Mouse (Mus musculus): ENCODE results near the gene Slc35d2.
"Not testable (repeated sequence)": the region's sequence is repeated elsewhere in the genome, so short reads cannot be mapped to it uniquely, and the experiment has no call there.

Gene Slc35d2

DNA sequence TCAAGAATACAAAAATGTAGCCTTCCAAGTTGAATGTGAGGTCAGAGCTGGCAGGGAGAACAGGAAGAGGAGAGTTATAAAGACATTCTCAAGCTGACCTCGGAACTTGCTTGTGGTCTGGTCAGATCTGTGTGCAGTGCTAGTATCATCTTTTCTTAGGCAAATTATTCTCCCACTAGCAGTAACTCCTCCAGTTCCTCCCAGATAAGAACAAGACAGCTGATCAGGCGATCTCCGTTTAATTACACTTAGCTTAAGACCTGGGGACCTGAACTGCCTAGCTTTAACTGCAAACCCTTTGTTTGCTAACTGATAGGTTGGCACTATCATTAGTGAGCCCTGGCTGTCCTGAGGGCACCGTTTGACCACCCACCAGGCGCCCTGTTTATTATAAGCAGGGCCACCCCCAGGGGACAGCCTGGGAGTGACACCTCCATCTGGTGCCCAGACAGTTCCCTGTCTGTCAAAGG is 20.8 kb downstream of the Slc35d2 start:
- DNase-seq, result peak; percentile 19 to 39

DNA sequence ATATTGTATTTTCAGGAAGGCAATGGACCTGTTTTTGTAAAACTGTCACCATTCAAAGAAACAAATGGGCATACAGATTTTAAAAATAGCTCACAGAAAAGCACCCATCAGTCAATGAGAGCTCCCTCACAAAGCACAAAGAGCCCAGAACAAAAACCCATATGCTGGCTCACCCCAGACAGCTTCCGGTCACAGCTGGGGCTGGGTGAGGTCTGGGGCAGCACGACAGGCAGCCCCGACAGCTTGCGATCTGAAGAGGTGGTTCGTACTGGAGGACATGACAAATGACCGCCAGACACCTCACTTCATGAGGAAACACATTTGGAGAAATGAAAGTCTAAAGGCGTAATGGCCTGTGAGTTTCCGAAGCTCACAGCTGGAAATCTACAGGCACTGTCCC is 21.6 kb downstream of the Slc35d2 start:
- no peak for DNase-seq

DNA sequence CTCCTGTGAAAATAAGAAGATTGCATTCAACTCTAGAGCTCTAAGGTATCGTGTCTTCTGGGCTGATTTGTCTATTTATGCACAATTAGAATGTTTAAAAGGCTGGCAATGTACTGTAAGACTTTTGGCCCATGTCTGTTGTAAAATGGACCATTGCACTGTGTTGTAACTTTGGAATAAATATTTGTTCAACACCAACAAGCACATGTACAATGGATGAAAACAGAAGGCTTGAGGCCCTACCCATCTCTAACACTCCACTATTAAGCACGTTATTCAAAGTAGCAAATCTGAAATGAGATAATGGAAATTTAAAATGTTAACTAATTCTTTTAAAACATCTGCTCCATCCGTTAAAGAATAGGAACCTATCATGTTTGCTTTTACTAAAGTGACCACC is 22.1 kb downstream of the Slc35d2 start:
- no peak for DNase-seq

DNA sequence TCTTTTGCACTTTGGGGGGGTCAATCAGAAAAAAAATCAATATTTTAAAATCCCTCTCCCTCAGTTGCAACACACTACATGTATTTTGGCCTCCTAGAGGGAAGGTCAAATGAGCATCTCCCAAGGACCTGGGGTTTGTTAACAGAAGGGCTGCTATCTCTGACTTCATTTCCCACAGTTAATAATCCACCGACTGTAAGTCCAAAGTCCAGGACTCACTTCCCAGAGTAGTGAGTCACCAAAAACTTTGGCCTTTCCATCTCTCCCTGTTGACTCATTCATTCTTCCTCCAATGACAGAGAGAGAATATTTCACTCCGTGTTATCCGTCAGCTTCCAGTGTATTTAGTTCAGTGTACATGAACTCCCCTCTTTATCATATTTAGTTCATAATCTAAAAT is 23.5 kb downstream of the Slc35d2 start:
- no peak for DNase-seq

DNA sequence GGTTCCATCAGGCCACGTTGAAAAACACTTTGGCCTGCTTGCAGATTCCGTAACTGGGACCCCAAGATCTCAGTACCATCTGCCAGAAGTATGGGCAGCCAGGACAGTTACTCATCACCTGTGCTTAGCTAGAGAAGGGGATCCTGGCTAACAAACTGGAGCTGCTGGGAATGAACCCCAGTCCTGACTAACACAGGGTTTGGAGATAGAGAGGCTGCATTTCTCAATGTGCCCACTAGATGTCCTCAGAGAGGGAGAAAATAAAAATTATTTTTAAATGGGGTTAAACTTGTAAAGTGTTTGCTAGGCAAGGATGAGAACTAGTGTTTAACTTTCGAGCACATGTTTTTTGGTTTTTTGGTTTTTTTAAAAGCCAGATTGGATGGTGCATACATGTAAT is 29.0 kb downstream of the Slc35d2 start:
- DNase-seq, result peak; percentile 13 to 54

DNA sequence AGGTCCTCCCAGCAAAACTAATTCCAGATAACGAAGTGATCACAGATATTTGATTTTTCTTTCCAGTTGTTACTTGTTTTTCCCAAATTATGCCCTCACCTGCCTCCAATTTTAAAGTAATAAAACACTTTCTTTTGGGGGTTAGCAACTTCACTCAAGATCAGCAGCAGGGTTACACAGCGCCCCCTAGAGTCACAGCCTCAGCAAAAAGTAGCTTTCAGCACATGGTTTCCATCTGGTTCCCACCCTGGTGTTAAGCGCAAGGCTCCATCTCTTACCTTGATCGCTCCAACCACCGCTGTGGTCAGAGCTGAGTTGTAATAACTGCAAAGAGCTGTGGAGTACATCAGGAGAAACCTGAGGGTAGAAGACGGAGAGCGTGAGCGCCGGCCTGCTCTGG is 30.2 kb downstream of the Slc35d2 start:
- peak; percentile 12 to 38 for DNase-seq

DNA sequence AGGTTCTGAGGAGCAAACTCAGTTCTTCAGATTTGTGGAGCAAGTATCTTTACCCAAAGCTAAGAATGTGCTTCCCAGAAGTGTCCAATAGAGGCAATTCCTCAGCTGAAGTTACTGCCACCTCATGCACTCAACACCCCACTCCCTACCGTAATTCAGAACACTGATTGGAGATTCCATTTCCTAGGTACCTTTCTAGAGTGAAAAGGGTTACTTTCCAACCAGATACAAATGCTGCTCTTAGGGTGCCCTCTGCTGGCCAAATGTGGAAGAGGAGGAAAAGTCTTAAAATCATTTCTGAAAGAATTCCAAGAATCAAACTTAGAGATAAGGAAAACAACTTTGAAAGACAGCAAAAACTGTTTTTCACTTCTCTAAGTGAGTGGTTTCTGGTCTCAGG is 35.8 kb downstream of the Slc35d2 start:
- DNase-seq, result peak; percentile 65 to 79

DNA sequence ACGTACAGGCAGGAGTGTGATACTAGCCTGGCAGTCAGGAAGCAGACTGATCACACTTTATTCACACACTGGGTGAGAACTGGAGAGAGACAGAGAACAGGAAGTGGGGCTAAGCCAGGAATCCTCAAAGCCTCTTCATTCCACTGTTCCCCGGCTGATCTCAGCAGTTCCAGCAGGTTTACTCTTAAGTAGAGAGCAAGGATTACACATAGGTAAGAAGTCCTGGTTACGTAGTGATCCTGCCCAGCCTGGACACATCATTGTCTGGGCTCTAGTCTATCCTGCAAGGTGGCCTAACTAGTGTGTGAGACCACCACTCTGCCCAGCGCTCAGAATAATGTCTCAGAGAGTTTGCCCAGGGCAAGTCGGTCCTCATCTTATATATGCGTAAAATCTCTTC is 36.4 kb downstream of the Slc35d2 start:
- DNase-seq, result no peak

DNA sequence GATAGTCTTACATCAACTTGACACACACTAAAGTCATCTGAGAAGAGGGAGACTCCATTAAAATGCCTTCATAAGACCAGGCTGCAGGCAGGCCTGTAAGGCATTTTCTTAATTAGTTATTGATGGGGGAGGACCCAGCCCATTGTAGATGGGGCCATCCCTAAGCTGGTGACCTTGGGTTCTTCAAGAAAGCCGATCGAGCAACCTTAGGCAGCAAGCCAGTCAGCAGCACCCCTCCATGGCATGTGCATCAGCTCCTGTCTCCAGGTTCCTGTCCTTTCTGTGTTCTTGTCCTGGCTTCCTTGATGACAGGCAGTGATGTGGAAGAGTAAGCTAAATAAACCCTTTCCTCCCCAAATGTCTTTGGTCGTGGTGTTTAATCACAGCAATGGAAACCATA is 37.0 kb downstream of the Slc35d2 start:
- no peak for DNase-seq

DNA sequence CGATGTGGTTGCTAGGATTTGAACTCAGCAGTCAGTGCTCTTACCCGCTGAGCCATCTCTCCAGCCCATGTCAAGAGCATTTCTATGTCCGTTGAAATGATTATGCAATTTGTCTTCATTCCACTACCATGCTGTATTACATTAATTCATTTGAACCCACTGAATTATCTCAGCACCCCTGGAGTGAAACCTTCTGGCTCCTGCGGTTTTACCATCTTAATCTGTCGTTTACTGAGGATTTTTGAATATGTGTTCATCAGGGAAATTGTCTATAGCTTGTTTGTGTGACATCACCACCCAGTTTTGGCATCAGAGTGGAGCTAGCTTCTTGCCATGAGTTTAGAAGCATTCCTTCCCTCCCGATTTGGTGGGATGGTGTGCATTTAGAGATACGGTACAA is 38.2 kb downstream of the Slc35d2 start:
- DNase-seq, result no peak

DNA sequence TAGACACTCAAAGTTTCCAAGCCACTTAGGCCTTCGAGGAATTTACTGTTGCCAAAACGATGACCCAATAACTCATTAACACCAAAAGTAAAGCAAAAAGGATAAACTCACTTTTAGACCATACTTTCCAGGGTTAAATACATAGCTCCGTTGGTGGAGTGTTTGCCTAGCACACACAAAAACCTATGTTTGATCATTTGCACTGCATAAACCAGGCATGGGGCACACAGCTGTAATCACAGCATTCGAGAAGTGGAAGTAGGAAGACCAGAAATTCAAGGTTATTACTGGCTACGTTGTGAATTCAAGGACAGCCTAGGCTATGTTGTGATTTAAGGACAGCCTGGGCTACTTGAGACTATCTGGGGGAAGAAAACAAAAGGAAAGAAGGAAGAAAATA is 38.9 kb downstream of the Slc35d2 start:
- no peak for DNase-seq

DNA sequence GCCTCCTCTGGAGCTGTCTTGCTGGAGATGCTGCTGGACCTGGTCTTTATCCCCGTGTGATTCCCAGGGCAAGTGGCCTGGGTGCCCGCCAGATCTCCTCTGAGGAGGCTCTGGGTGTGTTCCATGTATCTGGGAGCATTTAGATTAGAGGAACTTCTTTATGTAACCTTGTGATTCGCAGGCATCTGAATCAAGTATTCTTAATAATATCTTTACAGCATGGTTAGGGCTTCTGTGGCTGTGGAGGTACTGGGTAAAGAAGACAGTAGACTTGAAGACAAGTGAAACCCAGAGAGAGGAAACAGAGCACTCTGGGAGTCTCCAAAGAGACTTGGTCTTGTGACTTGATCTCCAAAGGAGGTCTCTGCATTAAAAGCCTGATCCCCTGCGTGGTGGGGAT is 40.0 kb downstream of the Slc35d2 start, which contains the start of gene Hsd17b3:
TSS of gene Hsd17b3 (minus strand) at position 101 of the 400 bp plus-strand sequence.
- DNase-seq, result no peak

DNA sequence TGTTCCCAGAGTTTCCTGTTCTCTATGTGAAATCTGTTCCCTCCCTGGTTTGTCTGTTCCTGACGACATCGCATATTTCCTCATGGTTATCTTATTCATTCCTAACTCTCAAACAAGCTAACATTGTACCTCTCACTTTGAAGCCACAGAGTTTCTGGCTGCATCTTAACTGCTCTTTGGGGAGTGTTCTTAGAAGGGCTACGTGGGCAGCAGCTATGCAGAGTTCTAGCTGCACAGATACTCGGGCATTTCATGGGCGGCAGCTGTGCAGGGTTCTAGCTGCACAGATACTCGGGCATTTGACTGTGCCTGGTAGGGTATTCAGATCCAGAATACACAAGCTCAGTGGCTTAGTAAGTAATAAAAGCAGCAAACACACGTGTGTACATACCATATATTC is 41.1 kb downstream of the Slc35d2 start:
- DNase-seq, result no peak

DNA sequence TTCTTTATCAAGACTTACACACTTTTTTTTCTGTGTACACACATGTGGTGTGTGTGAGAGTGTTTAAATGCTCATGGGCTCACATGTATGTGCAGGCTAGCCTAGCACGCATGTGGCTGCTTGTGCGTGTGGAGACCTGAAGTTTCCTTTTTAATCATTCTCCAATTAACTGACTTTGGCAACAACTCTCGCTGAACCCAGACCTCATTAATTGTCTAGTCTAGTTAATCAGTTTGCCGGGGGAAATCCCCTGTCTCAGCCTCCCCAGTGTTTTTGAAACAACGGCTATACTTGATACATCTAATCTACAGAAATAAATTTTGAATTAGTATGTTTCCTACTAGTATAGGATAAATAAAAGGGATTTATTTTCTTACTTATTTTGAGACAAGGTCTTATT is 43.1 kb downstream of the Slc35d2 start:
- no peak for DNase-seq

DNA sequence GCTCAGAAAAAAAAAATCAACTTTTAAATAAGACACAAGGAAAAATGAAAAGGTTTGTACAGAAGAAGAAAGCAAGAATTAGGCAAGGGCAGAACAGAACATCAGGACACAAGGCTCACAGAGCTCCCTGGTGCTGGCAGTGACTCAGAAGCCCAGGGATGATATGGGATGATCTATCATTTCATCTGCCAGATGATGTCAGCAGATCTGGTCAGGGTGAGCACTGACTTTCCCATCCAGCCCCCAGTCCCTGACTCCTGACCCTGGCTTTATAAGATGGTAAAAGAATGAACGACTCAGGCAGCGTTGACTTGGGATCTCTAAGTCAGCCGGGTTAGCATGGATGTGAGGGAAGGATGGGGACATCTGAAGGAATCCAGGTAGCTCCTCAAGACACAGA is 45.8 kb downstream of the Slc35d2 start:
- no peak for DNase-seq

DNA sequence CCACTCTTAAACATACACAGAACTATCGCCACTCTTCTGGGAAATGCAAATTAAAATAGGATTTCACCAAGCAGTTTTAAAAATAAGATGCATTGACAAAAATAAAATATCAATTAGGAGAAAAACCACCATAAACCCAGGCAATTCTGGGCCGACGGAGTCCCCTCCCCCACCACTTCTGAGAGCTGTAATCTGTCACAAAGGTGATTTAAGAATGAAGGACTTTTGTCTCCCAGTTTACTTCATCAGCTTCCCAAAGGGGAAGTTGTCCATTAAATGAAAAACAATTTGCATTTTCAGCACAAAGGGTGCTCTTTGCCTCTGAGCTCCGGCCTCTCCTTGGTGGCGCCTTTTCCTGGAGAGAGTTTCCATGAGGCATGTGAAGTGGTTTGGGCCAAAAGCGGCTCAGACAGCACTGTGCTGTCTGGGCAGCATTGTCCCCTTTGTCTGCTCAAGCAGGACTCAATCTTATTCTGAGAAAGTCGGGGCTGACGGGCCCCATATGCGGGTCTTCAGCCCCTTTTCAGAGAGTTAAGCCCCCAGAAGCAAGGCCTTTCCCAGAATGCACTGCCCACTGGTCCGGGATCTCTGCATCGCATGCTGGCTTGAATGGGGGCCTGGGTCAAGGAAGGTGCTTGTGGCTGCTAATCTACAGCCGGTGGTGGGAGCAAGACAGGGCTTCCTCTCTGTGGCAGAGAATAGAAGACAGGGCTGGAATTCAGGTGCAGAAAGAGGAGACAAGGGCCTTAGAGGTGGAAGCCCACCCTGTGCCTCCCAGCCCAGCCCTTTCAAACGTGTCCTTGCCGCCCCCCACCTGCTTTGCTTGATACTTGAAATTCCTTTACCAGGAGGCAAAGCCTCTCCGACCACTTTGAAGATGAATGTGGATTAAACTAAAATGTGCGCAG is 47.9 kb downstream of the Slc35d2 start:
- DNase-seq, result no peak

DNA sequence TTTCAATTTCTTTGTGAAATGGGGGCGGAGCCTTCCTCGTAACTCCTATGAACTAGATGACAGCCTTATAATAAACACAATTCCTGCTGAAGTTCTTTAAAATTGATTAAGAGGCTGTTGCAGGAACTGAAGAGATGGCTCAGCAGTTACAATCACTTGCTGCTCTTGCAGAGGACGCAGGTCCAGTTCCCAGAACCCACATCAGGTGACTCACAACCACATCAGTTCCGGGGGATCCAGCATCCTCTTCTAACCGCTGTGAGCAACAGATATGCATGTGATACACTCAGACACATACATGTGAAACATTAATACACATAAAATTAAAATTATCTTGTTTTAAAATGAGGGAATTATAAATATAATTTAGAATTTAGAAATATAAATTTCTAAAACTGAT is 51.6 kb downstream of the Slc35d2 start:
- DNase-seq, result no peak

DNA sequence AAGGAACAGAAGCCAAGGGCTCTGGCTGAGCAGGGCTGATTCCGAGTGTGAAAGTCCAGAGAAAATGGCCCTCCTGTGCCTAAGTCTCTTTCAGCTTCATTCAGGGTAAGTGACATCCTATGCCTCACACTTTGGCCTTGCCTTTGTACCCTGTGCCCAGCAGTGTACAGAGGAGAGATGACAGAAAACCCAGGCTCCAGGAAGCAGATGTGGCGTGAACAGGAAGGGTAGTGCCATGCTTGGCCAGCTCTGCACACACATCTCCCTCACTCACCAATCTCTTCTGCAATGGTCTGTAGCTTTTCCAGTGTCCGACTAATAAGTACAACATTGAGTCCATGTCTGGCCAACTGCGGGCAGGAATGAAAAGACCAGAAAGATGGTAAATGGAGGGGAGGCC is 53.1 kb downstream of the Slc35d2 start:
- DNase-seq, result no peak

DNA sequence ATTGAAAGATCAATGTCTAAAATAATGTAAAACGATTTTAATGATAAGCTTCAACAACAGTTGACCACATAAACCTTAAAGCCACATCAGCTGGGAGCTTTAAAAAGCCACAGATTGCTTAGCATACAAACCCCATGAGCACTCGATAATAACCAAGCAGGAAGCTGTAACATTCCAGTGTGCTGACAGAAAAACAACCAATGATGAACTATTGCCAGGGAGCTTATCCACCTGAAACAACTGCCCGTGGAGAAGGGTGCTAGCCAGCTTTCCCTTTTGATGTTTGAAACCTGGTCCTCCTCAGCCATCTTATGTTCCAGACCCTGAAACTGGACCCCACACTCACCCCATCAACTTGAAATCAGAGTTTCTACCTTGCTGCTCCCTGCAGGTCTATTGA is 62.5 kb downstream of the Slc35d2 start:
- DNase-seq, result no peak

DNA sequence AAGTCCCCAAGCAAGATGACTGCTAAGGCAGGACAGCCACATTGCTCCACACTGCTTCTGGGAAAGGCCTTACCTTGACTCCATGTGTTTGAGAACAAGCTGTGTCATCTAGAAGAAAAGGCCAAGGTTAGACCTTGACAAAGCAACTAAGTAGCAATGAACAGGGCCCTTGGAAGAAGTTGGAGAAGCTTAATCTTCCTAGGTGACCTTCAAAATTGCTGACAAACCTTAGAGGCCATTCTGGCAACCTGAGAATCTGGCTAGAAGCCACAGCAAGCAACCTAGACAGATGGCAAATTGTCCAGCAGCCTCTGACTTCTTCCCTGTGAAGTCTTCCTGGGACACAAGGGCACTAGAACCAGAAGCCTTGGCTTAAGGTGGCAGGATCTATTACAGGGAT is 64.9 kb downstream of the Slc35d2 start:
- DNase-seq, result no peak

DNA sequence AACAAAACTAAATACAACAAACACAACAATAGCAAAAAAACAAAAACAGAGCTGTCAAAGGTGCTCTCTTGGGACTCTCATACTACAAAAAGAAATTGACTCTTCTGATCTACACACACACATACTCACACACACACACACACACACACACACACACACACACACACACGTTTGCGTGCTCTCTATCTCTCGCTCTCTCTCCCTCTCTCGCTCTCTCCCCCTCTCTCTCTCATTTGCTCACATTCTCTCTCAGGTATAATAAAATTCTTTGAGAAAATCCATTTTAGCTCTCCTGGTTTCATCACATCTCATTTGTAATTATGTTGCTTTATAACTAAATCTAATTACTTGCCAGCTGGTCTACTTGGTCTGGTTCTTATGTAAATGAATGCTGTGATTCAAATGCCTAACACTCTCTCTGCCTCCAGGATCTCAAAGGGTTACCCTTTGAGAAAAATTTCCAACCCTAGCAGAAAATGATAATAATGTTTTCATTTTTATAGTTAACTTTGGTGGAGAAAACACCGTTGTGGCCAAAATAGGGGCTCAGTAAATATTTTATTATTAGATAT is 68.1 kb downstream of the Slc35d2 start:
- DNase-seq, result no peak

DNA sequence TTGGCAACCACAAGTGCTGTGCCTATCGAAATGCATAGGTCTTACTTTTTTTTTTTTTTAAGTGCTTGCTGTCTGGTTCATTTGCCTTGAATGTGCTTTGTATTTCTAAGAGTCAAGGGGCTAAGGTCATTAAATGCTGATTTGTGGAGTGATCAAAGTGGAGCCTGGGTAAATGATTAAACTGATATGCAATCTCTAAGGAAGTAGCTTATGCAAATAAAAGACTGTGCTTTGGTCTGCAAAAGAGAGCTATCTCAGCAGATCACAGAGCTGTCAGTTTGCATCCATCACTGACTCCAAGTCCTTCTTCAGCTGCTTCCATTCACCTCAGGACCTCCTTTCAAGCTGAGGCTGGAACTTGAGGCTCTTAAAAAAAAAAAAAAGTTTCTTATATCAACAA is 75.2 kb downstream of the Slc35d2 start:
- DNase-seq, result no peak

DNA sequence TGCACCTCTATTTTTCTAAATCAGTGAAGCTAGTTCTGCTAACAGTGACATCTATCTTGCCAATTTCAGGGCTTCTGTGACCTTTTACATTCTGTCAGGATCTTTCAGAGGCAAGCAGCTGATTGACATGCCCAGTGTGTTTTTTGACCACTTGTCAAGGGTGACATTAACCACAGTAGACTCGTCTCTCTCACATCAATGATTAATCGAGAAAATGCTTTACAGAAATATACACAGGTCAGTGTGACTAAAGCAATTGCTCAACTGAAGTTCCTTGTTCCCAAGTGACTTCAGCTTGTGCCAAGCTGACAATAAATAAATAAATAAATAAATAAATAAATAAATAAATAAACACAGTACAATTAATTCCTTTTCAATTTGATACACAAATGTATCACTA is 76.9 kb downstream of the Slc35d2 start:
- DNase-seq, result not testable (repeated sequence)

DNA sequence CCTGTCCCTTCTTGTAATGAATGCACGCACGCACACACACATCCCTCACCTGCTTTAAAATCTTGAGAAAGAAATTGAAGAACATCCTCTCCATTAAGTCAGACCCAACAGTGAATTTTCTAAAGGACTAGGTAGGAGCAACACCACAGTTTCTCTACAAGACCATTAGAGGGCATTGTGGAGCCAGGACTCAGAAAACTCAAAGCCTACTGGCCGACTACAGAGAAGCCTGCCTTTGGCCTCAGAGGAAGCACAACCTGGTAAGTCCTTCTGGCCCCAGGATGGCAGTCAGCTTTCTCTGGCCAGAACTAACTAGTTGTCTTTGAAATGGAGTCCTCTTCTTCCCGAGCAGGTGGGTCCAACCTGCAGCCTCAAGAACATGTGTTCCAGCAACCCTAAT is 78.3 kb downstream of the Slc35d2 start:
- DNase-seq, result peak in 1 of 2 experiments; percentile 4

Data from cerebellum, postnatal 25 days (tissue).